Mouse (Mus musculus): Measurements from ENCODE around the gene Gm4858.
"Not testable (repeated sequence)": the region's sequence is repeated elsewhere in the genome, so short reads cannot be mapped to it uniquely, and the experiment has no call there.

Gene Gm4858

GRCm38 (mm10) chr3:93068523-93068922, at the start of gene Gm4858:
Gene Gm4858 (plus strand): TSS chr3:93068823.
- DNase-seq (ENCODE audit: low read depth, low spot score), result not testable (repeated sequence)

- no peak for DNase-seq (ENCODE audit: low read depth, low spot score)
Observed at GRCm38 (mm10) chr3:93018960-93019359, 49.7 kb upstream of the Gm4858 start, which contains the start of gene Lce1m. Gene Lce1m (minus strand): TSS chr3:93019060.

- DNase-seq (ENCODE audit: low read depth, low spot score), result no peak
Observed at GRCm38 (mm10) chr3:93021171-93021570, 47.5 kb upstream of the Gm4858 start.

- no peak for DNase-seq (ENCODE audit: low read depth, low spot score)
Observed at GRCm38 (mm10) chr3:93023411-93024184, 45.0 kb upstream of the Gm4858 start.

- no peak for DNase-seq (ENCODE audit: low read depth, low spot score)
Observed at GRCm38 (mm10) chr3:93025486-93025885, 43.1 kb upstream of the Gm4858 start.

- peak; percentile 34 for DNase-seq (ENCODE audit: low read depth, low spot score)
Observed at GRCm38 (mm10) chr3:93031450-93031849, 37.2 kb upstream of the Gm4858 start.

GRCm38 (mm10) chr3:93050182-93050581, 18.4 kb upstream of the Gm4858 start:
- DNase-seq (ENCODE audit: low read depth, low spot score), result no peak

- no peak for DNase-seq (ENCODE audit: low read depth, low spot score)
Observed at GRCm38 (mm10) chr3:93052826-93053474, 15.7 kb upstream of the Gm4858 start.

GRCm38 (mm10) chr3:93086631-93087030, 18.0 kb downstream of the Gm4858 start:
- no peak for DNase-seq (ENCODE audit: low read depth, low spot score)

GRCm38 (mm10) chr3:93093581-93093980, 25.0 kb downstream of the Gm4858 start:
- DNase-seq (ENCODE audit: low read depth, low spot score), result not testable (repeated sequence)

- no peak for DNase-seq (ENCODE audit: low read depth, low spot score)
Observed at GRCm38 (mm10) chr3:93096447-93096846, 27.8 kb downstream of the Gm4858 start.

GRCm38 (mm10) chr3:93111668-93112067, 43.0 kb downstream of the Gm4858 start:
- no peak for DNase-seq (ENCODE audit: low read depth, low spot score)

- DNase-seq (ENCODE audit: low read depth, low spot score), result peak; percentile 39
Observed at GRCm38 (mm10) chr3:93114481-93114880, 45.9 kb downstream of the Gm4858 start.

GRCm38 (mm10) chr3:93119101-93119500, 50.5 kb downstream of the Gm4858 start:
- no peak for DNase-seq (ENCODE audit: low read depth, low spot score)

All from retina, postnatal 7 days (tissue).